Mouse (Mus musculus) mouse embryonic stem cell (cell line): ENCODE data around the gene Sec16b.

Source experiments
- in situ Hi-C, 2 experiments: fragments of 300-500 bp; cut with MboI; formaldehyde crosslinking; loops; 1 replicate in 1 of 2; 3 replicates in 1 of 2; pipeline ENCODE4 v1.14.3; 2019 to 2020; ENCODE audit warnings: low sequenced_read_pairs in 2 of 2, low pct_unique_long_range_greater_than_20kb in 1 of 2, mixed read lengths in 1 of 2; ENCODE audit not compliant: unreplicated experiment in 1 of 2

The Sec16b gene

DNA sequence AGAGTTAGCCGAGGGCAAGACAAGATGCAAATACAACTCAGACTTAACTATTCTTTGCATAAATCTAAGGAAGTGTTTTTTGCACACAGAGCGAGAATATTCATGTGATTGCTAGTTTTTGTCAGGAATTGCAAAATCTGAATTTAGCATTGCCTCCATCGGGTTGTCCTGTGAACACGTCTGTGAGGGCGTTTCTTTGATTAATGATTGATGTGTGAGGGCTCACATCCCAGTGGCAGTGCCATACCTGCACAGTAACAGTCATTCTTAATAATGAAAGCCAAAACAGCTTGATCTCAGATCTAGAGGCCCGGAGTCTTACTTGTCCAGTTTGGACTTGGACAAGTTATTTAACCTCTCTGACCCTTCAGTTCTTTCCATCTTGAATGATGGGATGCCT lies 3.5 kb upstream of the Sec16b start:
- in situ Hi-C loops, result no loop called here

DNA sequence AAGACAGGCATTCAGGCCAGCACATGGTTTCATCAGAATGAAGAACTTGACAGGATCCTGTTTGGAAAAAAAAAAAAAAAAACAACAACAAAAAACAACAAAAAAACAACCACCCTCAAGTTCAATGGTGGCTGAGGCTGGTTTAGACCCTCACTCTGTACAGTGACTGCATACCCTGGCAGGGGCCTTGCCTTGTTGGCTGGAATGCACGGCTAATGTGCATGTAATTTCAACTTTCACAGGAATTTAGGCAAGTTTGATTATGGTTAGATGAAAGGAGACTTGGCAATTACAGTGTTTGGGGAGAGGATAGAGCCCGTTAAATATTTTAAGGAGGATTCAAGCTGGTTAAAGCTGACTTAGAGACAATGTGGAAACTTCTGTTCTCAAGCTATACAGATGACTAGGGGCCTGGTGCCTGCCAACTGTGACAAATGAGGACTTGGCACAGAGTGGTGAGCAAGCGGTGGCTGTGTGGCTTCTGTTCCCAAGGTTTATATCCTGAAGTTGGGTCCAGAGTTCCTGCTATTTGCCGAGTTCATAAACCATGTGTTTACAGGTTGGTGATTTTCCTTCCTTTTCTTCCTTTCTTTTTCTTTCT lies 567 bp downstream of the Sec16b start:
- in situ Hi-C loops, result no loop called here

DNA sequence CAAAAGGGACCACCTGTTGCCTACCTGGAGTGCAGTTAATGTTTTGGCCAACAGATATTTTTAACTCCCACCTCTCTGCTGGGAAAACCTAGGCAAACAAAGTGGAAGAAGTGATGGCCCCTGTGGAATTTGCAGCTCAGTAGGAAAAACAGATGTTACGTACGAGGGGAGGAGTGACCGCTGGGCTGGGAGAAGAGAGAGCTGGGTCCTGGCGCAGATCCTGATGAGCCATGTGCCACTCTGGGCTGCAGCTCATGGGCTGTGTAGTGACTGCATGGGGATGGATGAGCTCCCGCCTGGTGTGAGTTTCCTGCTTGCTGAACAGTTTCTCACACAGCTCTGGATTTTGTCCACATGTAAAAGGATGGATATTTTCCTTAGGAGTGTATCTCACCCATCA lies 1.3 kb downstream of the Sec16b start:
- in situ Hi-C loops, result no loop called here

DNA sequence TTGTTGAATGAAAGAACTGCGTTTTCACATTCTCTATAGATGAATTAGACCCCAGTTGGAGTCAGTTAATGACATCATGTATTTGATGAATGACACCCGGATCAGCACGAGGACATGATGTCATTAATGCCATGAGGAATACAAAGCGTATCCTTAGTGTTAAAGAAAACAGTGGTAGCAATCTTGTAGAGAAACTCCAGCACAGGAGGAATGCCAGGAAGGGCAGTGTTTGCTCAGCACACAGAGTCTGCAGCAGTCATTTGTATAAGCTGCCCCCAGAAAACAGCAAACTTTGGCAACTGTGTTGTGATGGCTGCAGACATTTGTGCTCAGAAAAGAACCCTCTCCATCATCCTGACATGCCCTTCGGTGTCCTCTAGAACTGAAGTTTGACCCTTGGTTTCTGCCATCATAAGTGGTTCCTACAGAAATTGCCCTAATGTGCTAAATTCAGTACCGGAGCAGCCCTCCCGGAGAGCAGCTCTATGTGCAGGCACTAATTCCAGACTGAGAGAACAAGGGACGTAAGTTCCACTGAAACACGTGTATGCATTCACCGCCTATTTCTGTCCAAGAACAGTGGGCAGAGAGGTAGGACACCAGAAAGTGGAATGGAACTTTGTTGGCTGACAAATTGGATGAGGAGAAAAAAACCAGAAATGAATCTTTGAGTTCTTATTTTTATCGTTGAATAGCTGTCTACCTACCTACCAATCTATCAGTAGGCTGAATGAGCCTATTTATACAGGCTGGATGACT lies 6.3 kb downstream of the Sec16b start:
- in situ Hi-C loops, result no loop called here

DNA sequence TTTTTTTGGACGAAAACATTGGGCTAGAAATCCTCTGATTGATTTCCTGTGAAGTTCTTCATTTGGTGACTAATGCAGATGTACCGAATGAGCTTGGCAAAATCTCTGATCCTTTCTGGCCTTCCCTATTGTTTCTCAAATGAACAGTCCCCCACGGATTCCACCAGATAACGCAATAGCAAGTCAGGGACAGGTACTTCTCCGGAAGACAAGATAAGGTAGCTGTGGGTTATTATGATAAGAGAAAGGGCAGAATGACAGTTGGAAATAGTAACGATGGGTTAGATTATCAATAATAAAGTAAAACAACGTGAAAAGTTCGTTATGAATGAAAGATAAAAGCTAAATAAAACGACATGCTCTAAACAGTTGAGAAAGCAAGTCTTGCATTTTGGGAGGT lies 7.0 kb downstream of the Sec16b start:
- in situ Hi-C loops, result no loop called here

DNA sequence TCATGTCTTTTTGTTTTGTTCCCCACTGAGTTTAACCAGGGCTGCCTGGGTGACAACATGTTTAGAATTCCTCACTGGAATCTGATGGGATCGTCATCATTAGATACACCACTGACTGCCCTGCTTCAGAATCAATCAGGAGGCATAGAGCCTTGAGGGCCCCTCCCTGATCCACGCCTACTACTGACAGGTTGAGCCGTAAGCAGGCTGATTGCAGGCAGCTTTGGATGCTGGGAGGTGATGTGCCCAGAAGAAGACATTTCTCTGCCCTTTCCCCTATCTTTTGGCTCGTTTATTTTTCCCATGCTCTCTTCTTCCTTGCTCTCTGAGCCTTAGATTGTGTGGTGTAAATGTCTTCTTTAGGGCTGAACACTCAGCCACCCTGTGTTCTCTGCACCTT lies 7.8 kb downstream of the Sec16b start:
- in situ Hi-C loops, result no loop called here

DNA sequence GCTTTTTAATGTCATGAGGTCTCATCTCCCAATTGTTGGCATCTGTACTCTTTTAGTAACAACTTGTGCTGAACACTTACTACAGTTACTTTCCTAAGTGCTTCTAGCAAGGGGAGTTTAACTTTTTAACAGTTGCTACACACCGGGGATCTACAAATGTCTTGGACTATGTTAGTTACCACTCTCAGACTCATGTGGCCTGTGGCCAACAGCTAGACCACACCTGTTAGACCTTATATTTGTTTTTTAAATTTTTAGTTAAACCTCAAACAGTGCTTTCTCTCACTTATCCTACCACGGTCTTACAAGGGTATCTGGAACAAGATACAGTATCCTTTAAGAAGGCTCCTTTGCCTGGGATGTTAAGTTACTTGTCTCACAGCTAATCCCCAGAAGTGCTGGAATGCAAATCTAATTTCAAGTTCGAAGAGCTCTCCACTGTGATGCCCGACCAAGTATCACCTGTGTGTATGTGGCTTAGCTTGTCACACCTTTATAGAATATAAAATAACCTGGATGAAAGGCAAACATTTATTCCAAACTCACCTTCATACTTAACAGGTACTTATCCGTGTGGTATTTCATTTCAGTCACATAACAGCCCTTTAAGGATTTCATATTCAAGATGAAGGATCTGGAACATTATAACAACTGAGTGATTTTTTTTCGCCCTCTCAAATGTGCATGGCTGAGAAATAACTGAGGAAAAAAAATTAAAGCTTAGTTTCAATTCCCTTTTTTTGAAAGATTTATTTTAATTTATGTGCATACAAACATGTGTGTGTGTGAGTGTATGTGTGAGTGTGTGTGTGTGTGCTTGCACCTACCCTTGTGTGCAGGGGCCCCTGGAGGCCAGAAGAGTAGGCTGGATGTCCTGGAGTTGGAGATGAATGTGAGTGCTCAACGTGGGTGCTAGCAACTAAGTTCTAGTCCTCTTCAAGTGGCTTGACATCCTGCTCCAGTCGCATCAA lies 10.6 kb downstream of the Sec16b start:
- in situ Hi-C loops, result no loop called here

DNA sequence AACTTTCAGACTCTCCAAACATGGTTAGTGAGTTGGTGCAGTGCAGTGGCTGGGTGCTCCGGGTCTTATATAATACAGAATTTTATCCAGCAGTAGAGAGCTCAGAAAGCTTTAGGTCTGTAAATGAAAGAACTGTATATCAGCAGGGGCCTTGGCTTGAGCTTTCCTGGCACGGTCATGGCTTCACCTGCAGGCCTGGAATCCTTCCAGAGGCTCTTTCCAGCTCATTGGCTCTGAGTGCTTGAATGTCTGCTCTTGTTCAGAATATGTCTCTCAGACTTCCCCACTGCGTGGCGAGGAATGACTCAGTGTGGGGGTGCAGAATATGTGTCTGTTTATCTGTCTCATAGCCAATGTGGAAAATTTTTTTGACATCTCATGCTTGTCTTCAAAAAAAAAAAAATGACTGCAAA lies 11.6 kb downstream of the Sec16b start:
- in situ Hi-C loops, result no loop called here

DNA sequence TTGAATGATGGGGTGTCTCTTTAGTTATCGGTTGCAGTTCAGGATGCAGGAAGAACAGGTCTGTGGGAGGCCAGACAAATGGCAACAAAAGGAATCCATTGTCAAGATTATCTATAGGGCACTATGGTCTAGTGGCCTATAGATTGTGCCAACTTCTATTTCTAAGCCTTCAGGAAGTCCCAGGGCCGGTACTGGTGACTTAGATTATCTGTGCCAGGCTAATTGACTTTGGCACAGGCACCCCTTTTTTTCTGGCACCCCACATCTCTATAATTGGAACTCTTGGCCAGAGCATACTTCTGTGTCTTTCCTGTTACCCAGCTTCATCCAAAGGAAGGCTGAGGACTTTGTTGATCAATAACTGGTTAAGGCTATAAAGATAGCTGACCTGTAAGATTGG lies 12.9 kb downstream of the Sec16b start:
- in situ Hi-C loops, result no loop called here

DNA sequence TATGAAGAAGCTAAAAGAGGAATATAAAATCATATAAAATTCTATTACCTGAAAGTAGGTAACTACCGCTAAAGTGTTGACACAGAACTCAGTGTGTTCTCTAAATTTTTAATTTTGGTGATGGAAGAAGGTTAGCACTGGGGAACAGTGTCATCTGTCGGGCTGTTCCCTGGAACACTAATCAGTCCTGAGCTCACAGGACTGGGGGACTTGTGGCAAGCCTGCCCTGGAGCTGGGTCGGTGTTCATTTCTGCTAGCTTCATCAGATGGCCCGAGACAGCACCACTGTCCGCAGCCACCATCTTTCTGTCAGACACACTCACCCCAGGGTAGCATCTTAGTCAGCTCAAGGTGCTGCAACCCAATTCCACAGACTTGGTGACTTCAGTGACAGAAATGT lies 15.8 kb downstream of the Sec16b start:
- in situ Hi-C loops, result no loop called here

DNA sequence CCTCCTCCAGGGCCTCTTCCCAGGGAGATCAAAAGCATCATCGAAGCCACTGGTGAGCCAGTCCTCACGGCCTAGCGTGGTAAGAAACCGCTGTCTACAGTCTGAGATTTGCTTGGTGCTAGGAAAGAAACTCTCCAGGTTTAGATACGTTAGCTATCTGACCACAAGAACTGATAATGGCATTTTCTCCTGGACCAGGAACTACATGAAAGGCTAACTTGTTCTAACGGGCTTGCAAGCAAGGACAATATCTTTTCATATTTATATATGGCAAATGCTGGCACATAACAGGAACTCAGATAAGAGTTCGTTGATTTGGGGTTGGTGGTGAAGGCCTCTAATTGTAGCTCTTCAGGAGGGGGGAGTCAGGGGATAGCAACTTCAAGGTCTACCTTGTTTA lies 18.2 kb downstream of the Sec16b start:
- in situ Hi-C loops, result no loop called here

DNA sequence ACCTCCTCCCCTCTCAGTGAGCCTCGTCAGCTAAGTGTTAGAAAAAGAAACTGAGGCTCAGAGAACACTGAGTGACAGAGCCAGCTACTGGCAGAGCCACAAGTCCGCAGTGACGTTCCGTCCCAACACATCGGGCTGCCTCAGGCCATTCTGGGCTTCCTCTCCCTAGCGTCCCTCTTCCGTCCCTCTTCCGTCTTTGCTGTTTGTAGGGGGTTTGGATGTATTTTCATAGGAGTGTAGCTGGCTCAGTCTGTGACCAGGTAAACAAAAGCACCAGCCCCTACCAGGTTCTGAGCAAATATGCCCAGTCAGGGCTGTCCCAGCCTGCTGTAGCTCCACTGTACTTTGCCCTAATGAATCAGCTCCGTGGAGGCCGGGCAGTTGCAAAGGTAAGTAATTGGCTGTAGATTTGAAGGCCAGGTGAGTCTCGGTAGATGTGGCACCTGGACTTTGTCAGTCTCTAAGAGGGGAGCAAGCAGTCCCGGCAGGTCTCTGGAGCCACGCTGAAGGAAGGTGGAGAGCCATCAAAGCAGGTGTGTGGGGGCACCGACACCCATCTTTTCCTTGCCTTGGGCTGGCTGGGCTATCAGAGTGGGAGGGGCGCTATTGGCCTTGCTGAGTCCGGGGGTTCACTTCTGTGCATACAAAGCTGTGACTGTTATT lies 19.3 kb downstream of the Sec16b start:
- in situ Hi-C loops, result no loop called here

DNA sequence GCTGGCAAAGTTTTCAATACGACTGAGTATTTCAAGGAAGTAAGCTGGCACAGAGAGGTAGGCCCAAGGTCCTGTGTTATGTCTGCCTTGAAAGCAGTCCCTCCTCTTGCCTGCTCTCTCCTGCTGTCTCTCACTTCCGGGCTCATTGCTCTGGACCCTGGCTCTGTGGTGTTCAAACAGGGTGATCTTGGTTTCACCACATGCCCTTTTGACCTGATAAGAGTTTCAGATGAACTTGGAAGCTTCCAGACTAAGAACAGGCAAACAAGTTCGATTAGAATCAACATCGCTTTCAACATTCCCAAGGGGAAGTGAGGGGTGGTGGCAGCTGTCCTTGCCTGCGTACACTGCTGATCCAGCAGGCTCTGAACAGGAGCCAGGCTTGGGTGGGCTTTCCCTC lies 20.1 kb downstream of the Sec16b start:
- in situ Hi-C loops, result no loop called here

DNA sequence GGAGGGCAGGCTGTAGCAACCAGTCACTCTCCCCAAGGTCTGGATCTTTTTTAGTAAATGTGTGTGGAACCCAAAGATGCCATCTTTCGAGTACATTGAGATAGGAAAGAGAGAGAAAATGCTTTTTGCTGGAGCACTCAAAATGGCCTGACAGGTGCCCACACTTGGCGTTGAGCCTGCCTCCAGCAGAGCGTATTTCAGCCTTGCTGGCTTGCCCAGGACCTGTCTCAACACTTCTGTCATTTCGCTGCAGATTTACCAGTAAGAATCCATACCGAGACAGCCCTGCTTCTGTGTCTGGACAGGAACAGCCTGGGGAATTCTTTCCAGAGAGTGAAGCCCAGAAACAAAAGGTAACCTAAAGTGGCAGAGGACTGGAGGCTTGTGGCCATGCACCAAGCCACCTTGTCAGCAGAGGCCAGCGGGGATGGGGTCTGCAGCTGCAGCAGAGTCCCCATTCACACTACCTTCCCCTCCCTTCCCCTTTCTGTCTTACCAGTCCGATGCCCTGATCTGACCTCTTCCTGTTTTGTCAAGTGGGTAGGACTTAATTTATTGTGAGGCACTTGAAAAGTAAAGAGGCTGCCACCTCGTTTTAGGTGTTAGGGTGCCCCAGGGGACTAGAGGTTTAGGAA lies 26.4 kb downstream of the Sec16b start:
- in situ Hi-C loops, result no loop called here

DNA sequence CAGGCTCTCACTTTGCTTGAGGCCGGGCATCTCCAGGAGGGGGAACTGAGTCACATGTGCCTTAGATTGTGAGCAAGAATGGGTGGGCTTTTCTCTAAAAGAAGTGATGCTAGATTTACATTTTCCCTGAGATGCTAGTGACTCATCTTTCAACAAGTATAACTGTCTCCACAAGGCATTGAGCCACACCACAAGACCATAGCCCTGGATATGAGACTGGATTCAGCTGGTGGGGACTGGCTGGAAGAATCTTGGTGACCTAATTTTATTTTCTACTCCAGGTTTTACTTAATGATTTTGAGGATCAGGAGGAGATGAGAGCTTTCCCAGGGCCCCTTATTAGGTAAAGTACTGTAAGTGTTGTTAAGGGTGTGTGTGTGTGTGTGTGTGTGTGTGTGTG lies 29.0 kb downstream of the Sec16b start:
- in situ Hi-C loops, result no loop called here

DNA sequence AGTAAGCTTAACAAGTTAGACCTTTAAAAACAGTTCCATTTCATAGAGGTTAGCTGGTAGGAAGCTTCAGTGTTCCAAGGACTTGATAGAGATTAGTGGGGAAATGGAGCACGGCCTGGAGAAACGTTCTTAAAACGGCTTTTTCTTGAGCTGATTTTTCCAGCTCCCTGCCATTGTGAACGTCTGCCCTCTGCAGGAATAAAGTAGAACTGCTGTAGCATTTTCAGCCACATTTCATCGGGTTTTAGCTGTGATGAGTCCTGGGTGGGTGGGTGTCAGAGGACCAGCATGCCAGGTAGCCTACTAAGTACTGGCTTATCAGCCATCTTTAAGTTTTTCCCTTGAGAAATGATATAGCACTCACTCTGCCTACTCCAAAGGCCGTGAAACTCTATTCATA lies 29.9 kb downstream of the Sec16b start:
- in situ Hi-C loops, result no loop called here

DNA sequence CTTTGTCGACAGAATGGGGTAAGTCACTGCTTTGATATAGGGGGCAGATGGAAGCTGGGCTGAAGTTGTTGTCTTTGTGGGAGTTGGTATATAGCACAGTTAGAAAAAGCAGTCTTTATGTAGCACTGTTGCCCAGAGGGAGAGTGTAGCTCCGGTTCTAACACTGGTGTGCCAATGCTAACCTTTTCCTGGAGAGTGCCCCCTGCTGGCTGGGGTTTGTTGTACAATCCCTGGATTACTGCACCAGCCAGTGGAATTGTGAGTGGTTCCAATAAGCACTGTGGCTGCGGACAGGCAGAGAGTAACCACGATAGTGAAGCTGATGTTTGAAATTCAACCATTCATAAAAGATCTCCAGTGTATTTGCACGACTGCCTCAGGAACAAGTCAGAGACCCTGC lies 31.1 kb downstream of the Sec16b start:
- in situ Hi-C loops, result no loop called here

DNA sequence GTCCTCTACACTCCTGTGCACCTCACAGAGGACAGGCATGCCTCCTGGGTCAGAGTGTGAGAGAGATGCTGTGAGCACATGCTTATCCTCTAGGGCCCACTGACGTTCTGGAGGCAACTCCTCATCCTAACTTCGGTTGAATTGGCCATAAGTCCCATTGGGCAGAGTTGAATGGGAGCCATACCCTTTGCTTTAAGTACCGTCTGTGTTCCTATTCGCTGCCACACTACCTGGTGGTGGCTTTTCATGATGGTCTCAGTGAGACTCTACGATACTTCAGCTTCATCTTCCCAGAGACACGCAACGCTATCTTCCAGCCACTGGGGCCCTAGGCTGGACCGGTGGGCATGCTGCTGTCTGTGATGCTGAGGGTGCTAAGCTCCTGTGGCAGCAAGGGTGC lies 38.5 kb downstream of the Sec16b start:
- in situ Hi-C loops, result no loop called here
